Mouse (Mus musculus): ENCODE results near the gene Rhbdl1.

DNA sequence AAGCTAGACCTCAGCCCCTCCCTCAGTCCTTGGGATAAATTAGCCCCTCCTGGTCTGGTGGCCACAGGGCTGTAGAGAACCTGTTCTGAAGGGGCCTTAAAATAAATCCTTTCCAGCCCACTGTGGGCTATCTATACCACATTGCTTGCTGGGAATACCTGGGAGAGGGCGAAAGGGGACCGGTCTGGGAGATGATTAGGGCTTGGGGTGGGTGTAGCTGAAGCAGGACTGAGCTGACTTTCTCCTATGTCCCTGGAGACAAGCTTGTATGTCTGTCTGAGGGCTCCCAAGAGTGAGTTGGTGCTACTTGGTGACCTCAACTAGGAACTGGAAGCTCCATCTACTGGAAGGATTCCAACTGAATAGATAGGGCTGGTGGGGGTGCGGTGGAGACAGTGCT is 39.9 kb upstream of the Rhbdl1 start:
- TF ChIP-seq CTCF (conservative IDR thresholded peaks at IDR 0.05; ENCODE audit: insufficient read depth, insufficient read length, low read depth, low read length) (no peak), POLR2A (IDR thresholded peaks at IDR 0.05; ENCODE audit: low read depth, low read length) (no peak)
